9 mouse cellular contexts compared by ENCODE assay signal in the genomic region with DNA sequence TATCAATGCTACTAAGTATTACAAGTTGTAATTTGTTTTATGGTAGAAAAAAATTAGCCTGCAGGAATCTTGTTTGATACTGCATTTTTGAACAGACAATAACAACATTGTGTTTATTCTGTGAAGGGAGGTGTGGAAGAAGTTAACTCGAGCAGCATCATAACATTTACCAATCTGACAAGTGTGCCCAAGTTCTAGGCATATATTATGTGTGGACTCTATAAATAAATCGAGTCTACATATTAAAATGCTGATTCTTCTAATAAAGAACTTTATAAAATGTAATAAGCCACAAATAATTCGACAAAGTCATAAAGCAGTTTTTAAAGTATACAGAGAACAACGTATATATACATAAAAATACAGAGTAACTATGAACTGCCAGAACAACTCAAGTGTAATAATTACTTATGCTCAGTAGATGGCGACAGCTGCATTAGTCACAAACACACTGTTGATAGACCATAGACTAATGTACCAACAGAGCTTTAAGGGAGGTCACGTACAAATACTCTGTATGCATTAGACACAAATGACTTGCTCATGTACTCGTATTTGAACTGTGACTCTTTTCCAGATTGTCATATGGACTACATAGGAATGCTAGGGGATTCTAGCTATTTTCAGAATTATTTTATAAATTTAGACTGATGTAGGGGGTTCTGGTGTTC.
DNase-seq lines count a peak whose midpoint lies in the region; ATAC-seq and TF ChIP-seq lines count a peak whose summit lies in the region.
"Had no signal": no experiment of that assay in that cellular context is flagged by ENCODE, and none has a peak within 500 bp of the region (broad histone marks: within the 10 kb centered on the region; RNA-seq: fewer than 3 reads in every experiment).

No protein-coding gene starts in this region.

- H3K9ac ChIP-seq in lung, embryonic 16.5 days (ENCODE audit: low read length), result no peak overlapping the region

- H3K9me3 ChIP-seq in G1E (replicated peaks), result no peaks in the 10 kb centered on the region
- H3K9me3 ChIP-seq in lung, embryonic 16.5 days (ENCODE audit: control insufficient read depth, low read length), result no peaks in the 10 kb centered on the region

- ATAC-seq in G1E (ENCODE audit: extremely low read depth, insufficient number of reproducible peaks, low FRiP score, poor library complexity, severe bottlenecking), result peak; percentile 81
- ATAC-seq in lung, embryonic 16.5 days (ENCODE audit: low read depth), result peak; percentile 76; the same call in 1 of the 2 replicates

- H3K36me3 ChIP-seq in G1E (replicated peaks), result peaks cover 14% of the 10 kb centered on the region
- H3K36me3 ChIP-seq in lung, embryonic 16.5 days (ENCODE audit: control insufficient read depth, insufficient read depth, low read length), result no peaks in the 10 kb centered on the region
- peaks cover 1% of the 10 kb centered on the region; the same call in 1 of the 2 replicates for H3K36me3 ChIP-seq in splenic B cell, adult 2 months (ENCODE audit: control insufficient read depth, insufficient read depth, low read length, poor library complexity, severe bottlenecking)

- DNase-seq in layer of hippocampus, adult 11-12 months (ENCODE audit: low spot score), result peak; percentile 51
- no peak for DNase-seq in layer of hippocampus, postnatal 25 days (ENCODE audit: extremely low spot score in 1 of 2, low spot score in 1 of 2)
- no peak for DNase-seq in G1E (ENCODE audit: low spot score)
- DNase-seq in embryo, embryonic 10 days (ENCODE audit: low spot score), result peak; percentile 85
- peak; percentile 63 for DNase-seq in hindlimb bud, embryonic 11.5 days (ENCODE audit: extremely low spot score, low read depth, low spot score)
- DNase-seq in splenic B cell, adult 2 months (ENCODE audit: low read depth, low spot score), result peak; percentile 80
- no peak for DNase-seq in urinary bladder, postnatal 36 days (ENCODE audit: low spot score in 2 of 2)

- H3K27me3 ChIP-seq in G1E (ENCODE audit: insufficient read depth, low read length), result no peaks in the 10 kb centered on the region
- no peaks in the 10 kb centered on the region for H3K27me3 ChIP-seq in lung, embryonic 16.5 days (ENCODE audit: control insufficient read depth, insufficient read depth, low read depth, low read length)
- no peaks in the 10 kb centered on the region for H3K27me3 ChIP-seq in splenic B cell, adult 2 months (ENCODE audit: control insufficient read depth, insufficient read depth, low read length, poor library complexity, severe bottlenecking)

- no peaks in the 10 kb centered on the region for H3K4me1 ChIP-seq in G1E (ENCODE audit: insufficient read depth, low read depth, low read length)
- 0 out of 2 replicates have a peak, but pooled peaks cover 2% of the 10 kb centered on the region for H3K4me1 ChIP-seq in lung, embryonic 16.5 days (replicated peaks; ENCODE audit: control insufficient read depth, insufficient read depth, low read length)

- no peak overlapping the region for H3K4me3 ChIP-seq in G1E (ENCODE audit: low read depth, low read length)
- no peak overlapping the region for H3K4me3 ChIP-seq in lung, embryonic 16.5 days (ENCODE audit: low read length)
- H3K4me3 ChIP-seq: erythroblast, embryonic 14.5 days had no signal

- no peak overlapping the region for H3K27ac ChIP-seq in lung, embryonic 16.5 days (ENCODE audit: low read length)

- no peak overlapping the region for H3K4me2 ChIP-seq in lung, embryonic 16.5 days (ENCODE audit: low read depth, low read length)

- no peak for TF ChIP-seq CTCF in G1E (IDR thresholded peaks at IDR 0.05; ENCODE audit: low read depth, low read length)

- 23% methylated on average over 7 of the region's 7 CpGs for WGBS in lung, embryonic 16.5 days

Comparison
In these comparisons a context has a peak if more than half of its experiments do, and no peak if none do; other contexts are left out.
1. DNase-seq: peak in layer of hippocampus, adult 11-12 months (single experiment), embryo, embryonic 10 days (single experiment), hindlimb bud, embryonic 11.5 days (single experiment) and splenic B cell, adult 2 months (single experiment); none in layer of hippocampus, postnatal 25 days (0 of 2), G1E (single experiment) and urinary bladder, postnatal 36 days (0 of 2).